31 mouse cellular contexts compared by ENCODE assay signal in genomic region chr9:46223090-46223489, GRCm38 (mm10). TPM values are rescaled to one million over a fixed set of nuclear protein-coding genes. Genes with fewer than 3 reads are reported as not detected.
DNase-seq lines count a peak whose midpoint lies in the region; ATAC-seq and TF ChIP-seq lines count a peak whose summit lies in the region.
"Had no signal": no experiment of that assay in that cellular context is flagged by ENCODE, and none has a peak within 500 bp of the region (broad histone marks: within the 10 kb centered on the region; RNA-seq: fewer than 3 reads in every experiment).

No protein-coding gene starts in this region.

- H3K36me3 ChIP-seq in heart, postnatal 0 days (replicated peaks; ENCODE audit: control insufficient read depth, insufficient read depth, low read length): peaks cover 45% of the 10 kb centered on the region
- H3K36me3 ChIP-seq in heart, embryonic 11.5 days (ENCODE audit: control insufficient read depth, insufficient read depth, low read length): peaks cover 13% of the 10 kb centered on the region
- H3K36me3 ChIP-seq in intestine, embryonic 15.5 days: peaks cover 18% of the 10 kb centered on the region
- H3K36me3 ChIP-seq in intestine, postnatal 0 days (ENCODE audit: control insufficient read depth, insufficient read depth): peaks cover 39% of the 10 kb centered on the region
- peaks cover 36% of the 10 kb centered on the region for H3K36me3 ChIP-seq in hindbrain, embryonic 12.5 days

- WGBS in heart, postnatal 0 days: 74% methylated on average over 6 of the region's 6 CpGs
- WGBS in heart, embryonic 11.5 days (ENCODE audit: insufficient replicate concordance): 74% methylated on average over 6 of the region's 6 CpGs
- WGBS in intestine, embryonic 15.5 days: 79% methylated on average over 6 of the region's 6 CpGs
- WGBS in intestine, postnatal 0 days: 84% methylated on average over 6 of the region's 6 CpGs
- 91% methylated on average over 6 of the region's 6 CpGs for WGBS in hindbrain, embryonic 12.5 days

- no peaks in the 10 kb centered on the region for H3K27me3 ChIP-seq in heart, postnatal 0 days (ENCODE audit: control insufficient read depth, insufficient read depth, low read length)
- H3K27me3 ChIP-seq in heart, embryonic 11.5 days (ENCODE audit: control insufficient read depth, insufficient read depth, low read length): no peaks in the 10 kb centered on the region
- no peaks in the 10 kb centered on the region for H3K27me3 ChIP-seq in intestine, embryonic 15.5 days (replicated peaks)
- no peaks in the 10 kb centered on the region for H3K27me3 ChIP-seq in intestine, postnatal 0 days (replicated peaks; ENCODE audit: control insufficient read depth, insufficient read depth, low read length)
- no peaks in the 10 kb centered on the region for H3K27me3 ChIP-seq in hindbrain, embryonic 12.5 days
- H3K27me3 ChIP-seq: forebrain, embryonic 15.5 days; limb, embryonic 15.5 days; midbrain, embryonic 12.5 days had no signal

- H3K9ac ChIP-seq in heart, postnatal 0 days (replicated peaks; ENCODE audit: low read depth, low read length): no peak overlapping the region
- H3K9ac ChIP-seq in heart, embryonic 11.5 days (ENCODE audit: low read depth, low read length): no peak overlapping the region
- H3K9ac ChIP-seq in intestine, embryonic 15.5 days: no peak overlapping the region
- no peak overlapping the region for H3K9ac ChIP-seq in intestine, postnatal 0 days (ENCODE audit: low read depth, low read length)
- no peak overlapping the region for H3K9ac ChIP-seq in hindbrain, embryonic 12.5 days
- H3K9ac ChIP-seq: forebrain, embryonic 15.5 days; hindbrain, embryonic 14.5 days; limb, embryonic 15.5 days; lung, embryonic 14.5 days; midbrain, embryonic 12.5 days had no signal

- no peak for DNase-seq in heart, postnatal 0 days (ENCODE audit: low spot score)
- DNase-seq in layer of hippocampus, adult 2 months (ENCODE audit: low spot score in 2 of 2): no peak
- DNase-seq in layer of hippocampus, postnatal 25 days (ENCODE audit: extremely low spot score in 1 of 2, low spot score in 1 of 2): no peak
- DNase-seq in cerebellum, adult 8-10 months: no peak
- DNase-seq: adrenal gland, adult 2 months; B cell, adult 2 months; cerebellum, adult 11 months; cerebellum, postnatal 10 days; layer of hippocampus, adult 9-11 months; left cerebral cortex, postnatal 4 days; lung, embryonic 14.5 days had no signal

- no peak overlapping the region for H3K4me2 ChIP-seq in heart, postnatal 0 days (ENCODE audit: low read depth, low read length)
- no peak overlapping the region for H3K4me2 ChIP-seq in heart, embryonic 11.5 days
- no peak overlapping the region for H3K4me2 ChIP-seq in intestine, embryonic 15.5 days (replicated peaks)
- H3K4me2 ChIP-seq in intestine, postnatal 0 days (replicated peaks; ENCODE audit: low read depth): no peak overlapping the region
- no peak overlapping the region for H3K4me2 ChIP-seq in hindbrain, embryonic 12.5 days (replicated peaks)
- H3K4me2 ChIP-seq: forebrain, embryonic 15.5 days; hindbrain, embryonic 14.5 days; limb, embryonic 15.5 days; lung, embryonic 14.5 days; midbrain, embryonic 12.5 days had no signal

- no peak for TF ChIP-seq CTCF in heart, postnatal 0 days (IDR thresholded peaks at IDR 0.05; ENCODE audit: low read depth)
- TF ChIP-seq CTCF in layer of hippocampus, adult 2 months (conservative IDR thresholded peaks at IDR 0.05): no peak
- no peak for TF ChIP-seq CTCF in intestine, postnatal 0 days (IDR thresholded peaks at IDR 0.05; ENCODE audit: low read depth)

- TF ChIP-seq EP300 in heart, postnatal 0 days (IDR thresholded peaks at IDR 0.05; ENCODE audit: low read depth): no peak

- H3K4me3 ChIP-seq in heart, postnatal 0 days (ENCODE audit: low read depth, low read length): no peak overlapping the region
- no peak overlapping the region for H3K4me3 ChIP-seq in heart, embryonic 11.5 days (ENCODE audit: low read depth, low read length)
- H3K4me3 ChIP-seq in layer of hippocampus, adult 2 months: no peak overlapping the region
- no peak overlapping the region for H3K4me3 ChIP-seq in intestine, embryonic 15.5 days (replicated peaks)
- no peak overlapping the region for H3K4me3 ChIP-seq in intestine, postnatal 0 days (ENCODE audit: low read depth, low read length)
- no peak overlapping the region for H3K4me3 ChIP-seq in hindbrain, embryonic 12.5 days
- H3K4me3 ChIP-seq: embryonic facial prominence, embryonic 10.5 days; forebrain, embryonic 15.5 days; left cerebral cortex, adult 2 months; limb, embryonic 15.5 days; midbrain, embryonic 12.5 days had no signal

- no peak overlapping the region for H3K27ac ChIP-seq in heart, postnatal 0 days (ENCODE audit: low read depth)
- H3K27ac ChIP-seq in heart, embryonic 11.5 days (ENCODE audit: low read depth, low read length): no peak overlapping the region
- peak overlapping the region; percentile 48 for H3K27ac ChIP-seq in layer of hippocampus, adult 2 months
- 0 out of 2 replicates have a peak overlapping the region, but pooled peaks have one; percentile 33 for H3K27ac ChIP-seq in intestine, embryonic 15.5 days
- H3K27ac ChIP-seq in intestine, postnatal 0 days (ENCODE audit: low read depth, low read length): peak overlapping the region; percentile 96
- no peak overlapping the region for H3K27ac ChIP-seq in hindbrain, embryonic 12.5 days
- H3K27ac ChIP-seq: embryonic facial prominence, embryonic 10.5 days; forebrain, embryonic 15.5 days; hindbrain, embryonic 14.5 days; left cerebral cortex, adult 2 months; limb, embryonic 15.5 days; midbrain, embryonic 12.5 days had no signal

- no peaks in the 10 kb centered on the region for H3K4me1 ChIP-seq in heart, postnatal 0 days (ENCODE audit: control insufficient read depth, insufficient read depth)
- no peaks in the 10 kb centered on the region for H3K4me1 ChIP-seq in heart, embryonic 11.5 days (ENCODE audit: control insufficient read depth, insufficient read depth, low read length)
- 0 out of 2 replicates have a peak, but pooled peaks cover 5% of the 10 kb centered on the region for H3K4me1 ChIP-seq in intestine, embryonic 15.5 days (replicated peaks)
- 0 out of 2 replicates have a peak, but pooled peaks cover 3% of the 10 kb centered on the region for H3K4me1 ChIP-seq in intestine, postnatal 0 days (replicated peaks; ENCODE audit: control insufficient read depth, insufficient read depth, low read length)
- H3K4me1 ChIP-seq in hindbrain, embryonic 12.5 days: no peaks in the 10 kb centered on the region
- H3K4me1 ChIP-seq: embryonic facial prominence, embryonic 10.5 days; forebrain, embryonic 15.5 days; limb, embryonic 15.5 days; midbrain, embryonic 12.5 days had no signal

- peak; percentile 22; the same call in 1 of the 2 replicates for ATAC-seq in heart, postnatal 0 days (ENCODE audit: insufficient read depth, low read depth)
- ATAC-seq in heart, embryonic 11.5 days (replicated peaks; ENCODE audit: insufficient number of reproducible peaks, low FRiP score, low TSS enrichment): no peak
- ATAC-seq in intestine, embryonic 15.5 days: no peak
- ATAC-seq in intestine, postnatal 0 days: no peak
- no peak for ATAC-seq in hindbrain, embryonic 12.5 days (ENCODE audit: low FRiP score)
- ATAC-seq: forebrain, embryonic 15.5 days had no signal

- H3K9me3 ChIP-seq in heart, postnatal 0 days (replicated peaks; ENCODE audit: control insufficient read depth, low read length): no peaks in the 10 kb centered on the region
- no peaks in the 10 kb centered on the region for H3K9me3 ChIP-seq in heart, embryonic 11.5 days (replicated peaks; ENCODE audit: control insufficient read depth, low read length)
- no peaks in the 10 kb centered on the region for H3K9me3 ChIP-seq in intestine, embryonic 15.5 days
- no peaks in the 10 kb centered on the region for H3K9me3 ChIP-seq in intestine, postnatal 0 days (ENCODE audit: control insufficient read depth)
- no peaks in the 10 kb centered on the region for H3K9me3 ChIP-seq in hindbrain, embryonic 12.5 days (replicated peaks)
- H3K9me3 ChIP-seq: embryonic facial prominence, embryonic 10.5 days; forebrain, embryonic 15.5 days; limb, embryonic 15.5 days; midbrain, embryonic 12.5 days had no signal

RNA-seq across cellular contexts. Expression of gene Apoa1, which starts 5.3 kb away (rescaled TPM):
- 0.62 TPM in 1 of 2 replicates, not detected in the other for total RNA-seq in heart, postnatal 0 days (2014; rRNA removed; ENCODE audit: low replicate concordance)
- polyA plus RNA-seq in heart, postnatal 0 days (2015; fragmentation: Nextera tagmentation; extraction: Ambion mirVana): 1.0 and 1.8 TPM in 2 replicates
- polyA plus RNA-seq in heart, embryonic 11.5 days (2014; fragmentation: Nextera tagmentation; extraction: Ambion mirVana): 5.7 and 29.6 TPM in 2 replicates
- total RNA-seq in layer of hippocampus, adult 2 months (2021): not detected
- total RNA-seq in layer of hippocampus, postnatal 25 days (2021): under 1 TPM in 1 of 2 experiments, not detected in 1; 0.44 TPM
- polyA plus RNA-seq in intestine, embryonic 15.5 days (2015; fragmentation: Nextera tagmentation; extraction: Ambion mirVana): 1,502 and 1,827 TPM in 2 replicates
- polyA plus RNA-seq in intestine, postnatal 0 days (2015; fragmentation: Nextera tagmentation; extraction: Ambion mirVana): 28,401 and 28,927 TPM in 2 replicates
- 1.7 and 1.8 TPM in 2 replicates for polyA plus RNA-seq in hindbrain, embryonic 12.5 days (2016; fragmentation: Nextera tagmentation; extraction: Ambion mirVana)
- total RNA-seq: left cerebral cortex, adult 2 months; megakaryocyte, adult 5-6 weeks had no signal

RNA-seq across cellular contexts. Expression of gene Apoc3, which starts 12.3 kb away (rescaled TPM):
- not detected in 2 replicates for total RNA-seq in heart, postnatal 0 days (2014; rRNA removed; ENCODE audit: low replicate concordance)
- not detected in 2 replicates for polyA plus RNA-seq in heart, postnatal 0 days (2015; fragmentation: Nextera tagmentation; extraction: Ambion mirVana)
- polyA plus RNA-seq in heart, embryonic 11.5 days (2014; fragmentation: Nextera tagmentation; extraction: Ambion mirVana): not detected in 2 replicates
- 1 to 10 TPM in 1 of 2 experiments, not detected in 1; 1.0 TPM for total RNA-seq in layer of hippocampus, adult 2 months (2021)
- total RNA-seq in layer of hippocampus, postnatal 25 days (2021): under 1 TPM; 0.94 to 0.96 TPM
- polyA plus RNA-seq in intestine, embryonic 15.5 days (2015; fragmentation: Nextera tagmentation; extraction: Ambion mirVana): 247 and 325 TPM in 2 replicates
- polyA plus RNA-seq in intestine, postnatal 0 days (2015; fragmentation: Nextera tagmentation; extraction: Ambion mirVana): 8,073 and 8,903 TPM in 2 replicates
- not detected in 2 replicates for polyA plus RNA-seq in hindbrain, embryonic 12.5 days (2016; fragmentation: Nextera tagmentation; extraction: Ambion mirVana)
- total RNA-seq: left cerebral cortex, postnatal 4 days; megakaryocyte, adult 5-6 weeks; MEL; neutrophil, adult 5-6 weeks had no signal
- polyA plus RNA-seq: embryonic facial prominence, embryonic 10.5 days; forebrain, embryonic 15.5 days; hindbrain, embryonic 14.5 days; limb, embryonic 15.5 days; lung, embryonic 14.5 days; midbrain, embryonic 12.5 days; testis, adult 2 months had no signal

RNA-seq across cellular contexts. Expression of gene Apoa4, which starts 17.4 kb away (rescaled TPM):
- 0.89 and 6.6 TPM in 2 replicates for total RNA-seq in heart, postnatal 0 days (2014; rRNA removed; ENCODE audit: low replicate concordance)
- polyA plus RNA-seq in heart, postnatal 0 days (2015; fragmentation: Nextera tagmentation; extraction: Ambion mirVana): not detected in 2 replicates
- polyA plus RNA-seq in heart, embryonic 11.5 days (2014; fragmentation: Nextera tagmentation; extraction: Ambion mirVana): not detected in 2 replicates
- not detected for total RNA-seq in layer of hippocampus, adult 2 months (2021)
- total RNA-seq in layer of hippocampus, postnatal 25 days (2021): not detected
- polyA plus RNA-seq in intestine, embryonic 15.5 days (2015; fragmentation: Nextera tagmentation; extraction: Ambion mirVana): 576 and 837 TPM in 2 replicates
- polyA plus RNA-seq in intestine, postnatal 0 days (2015; fragmentation: Nextera tagmentation; extraction: Ambion mirVana): 27,935 and 31,935 TPM in 2 replicates
- not detected in 2 replicates for polyA plus RNA-seq in hindbrain, embryonic 12.5 days (2016; fragmentation: Nextera tagmentation; extraction: Ambion mirVana)
- total RNA-seq: gastrocnemius, adult 8-10 months; left cerebral cortex, adult 2 months; left cerebral cortex, postnatal 4 days; megakaryocyte, adult 5-6 weeks; MEL; neutrophil, adult 5-6 weeks had no signal
- polyA plus RNA-seq: embryonic facial prominence, embryonic 10.5 days; forebrain, embryonic 15.5 days; gonadal fat pad, adult 2 months; hindbrain, embryonic 14.5 days; limb, embryonic 15.5 days; lung, embryonic 14.5 days; midbrain, embryonic 12.5 days had no signal

RNA-seq across cellular contexts. Expression of gene Apoa5, which starts 45.3 kb away (rescaled TPM):
- total RNA-seq in heart, postnatal 0 days (2014; rRNA removed; ENCODE audit: low replicate concordance): 0.23 and 0.80 TPM in 2 replicates
- 0.14 TPM in 1 of 2 replicates, not detected in the other for polyA plus RNA-seq in heart, postnatal 0 days (2015; fragmentation: Nextera tagmentation; extraction: Ambion mirVana)
- polyA plus RNA-seq in heart, embryonic 11.5 days (2014; fragmentation: Nextera tagmentation; extraction: Ambion mirVana): not detected in 2 replicates
- total RNA-seq in layer of hippocampus, adult 2 months (2021): not detected
- not detected for total RNA-seq in layer of hippocampus, postnatal 25 days (2021)
- polyA plus RNA-seq in intestine, embryonic 15.5 days (2015; fragmentation: Nextera tagmentation; extraction: Ambion mirVana): 0.38 TPM in 2 replicates
- 0.56 and 0.64 TPM in 2 replicates for polyA plus RNA-seq in intestine, postnatal 0 days (2015; fragmentation: Nextera tagmentation; extraction: Ambion mirVana)
- 0.19 TPM in 1 of 2 replicates, not detected in the other for polyA plus RNA-seq in hindbrain, embryonic 12.5 days (2016; fragmentation: Nextera tagmentation; extraction: Ambion mirVana)
- total RNA-seq: left cerebral cortex, adult 2 months; left cerebral cortex, postnatal 4 days; MEL; neutrophil, adult 5-6 weeks had no signal
- polyA plus RNA-seq: cortical plate, adult 2 months; embryonic facial prominence, embryonic 10.5 days; forebrain, embryonic 15.5 days; heart, embryonic 16.5 days; hindbrain, embryonic 14.5 days; intestine, embryonic 14.5 days; limb, embryonic 15.5 days; lung, embryonic 14.5 days; midbrain, embryonic 12.5 days; testis, adult 2 months; urinary bladder, adult 2 months had no signal

RNA-seq across cellular contexts. Expression of gene Zpr1, which starts 49.8 kb away (rescaled TPM):
- 19.3 and 22.2 TPM in 2 replicates for total RNA-seq in heart, postnatal 0 days (2014; rRNA removed; ENCODE audit: low replicate concordance)
- 23.6 and 25.6 TPM in 2 replicates for polyA plus RNA-seq in heart, postnatal 0 days (2015; fragmentation: Nextera tagmentation; extraction: Ambion mirVana)
- polyA plus RNA-seq in heart, embryonic 11.5 days (2014; fragmentation: Nextera tagmentation; extraction: Ambion mirVana): 41.2 and 46.4 TPM in 2 replicates
- 10 to 100 TPM; 34.4 to 41.1 TPM for total RNA-seq in layer of hippocampus, adult 2 months (2021)
- total RNA-seq in layer of hippocampus, postnatal 25 days (2021): 10 to 100 TPM; 32.3 to 32.4 TPM
- 57.2 and 63.2 TPM in 2 replicates for polyA plus RNA-seq in intestine, embryonic 15.5 days (2015; fragmentation: Nextera tagmentation; extraction: Ambion mirVana)
- polyA plus RNA-seq in intestine, postnatal 0 days (2015; fragmentation: Nextera tagmentation; extraction: Ambion mirVana): 21.6 and 24.4 TPM in 2 replicates
- polyA plus RNA-seq in hindbrain, embryonic 12.5 days (2016; fragmentation: Nextera tagmentation; extraction: Ambion mirVana): 55.0 and 59.8 TPM in 2 replicates

Comparison
In these comparisons a context has a peak if more than half of its experiments do, and no peak if none do; other contexts are left out.
1. H3K27ac ChIP-seq: peak in layer of hippocampus, adult 2 months (single experiment), intestine, embryonic 15.5 days (single experiment) and intestine, postnatal 0 days (single experiment); none in heart, postnatal 0 days (single experiment), heart, embryonic 11.5 days (single experiment) and hindbrain, embryonic 12.5 days (single experiment).
2. RNA of gene Apoa1, which starts 5.3 kb away (polyA plus RNA-seq): 28,401 to 28,927 TPM in intestine, postnatal 0 days and 1,502 to 1,827 TPM in intestine, embryonic 15.5 days; 5.7 to 29.6 TPM in heart, embryonic 11.5 days, 1.0 to 1.8 TPM in heart, postnatal 0 days and 1.7 to 1.8 TPM in hindbrain, embryonic 12.5 days; every median in the first group is over 10 times any median in the second.
3. RNA of gene Apoc3, which starts 12.3 kb away (polyA plus RNA-seq): 8,073 to 8,903 TPM in intestine, postnatal 0 days and 247 to 325 TPM in intestine, embryonic 15.5 days; not detected in heart, postnatal 0 days, not detected in heart, embryonic 11.5 days and not detected in hindbrain, embryonic 12.5 days; every median in the first group is over 100 times any median in the second.
4. RNA of gene Apoa4, which starts 17.4 kb away (polyA plus RNA-seq): 27,935 to 31,935 TPM in intestine, postnatal 0 days and 576 to 837 TPM in intestine, embryonic 15.5 days; not detected in heart, postnatal 0 days, not detected in heart, embryonic 11.5 days and not detected in hindbrain, embryonic 12.5 days; every median in the first group is over 100 times any median in the second.